Mouse (Mus musculus): ENCODE results near the gene Txndc15.

Txndc15 gene

GRCm38 (mm10) chr13:55715908-55716510 is 1.6 kb downstream of the Txndc15 start:
- POLR2A ChIA-PET: interaction anchor here in 2 of 4 experiments (0.9 to 3.1 kb wide), 4 partner anchors 11 to 23 kb away, joined by 3 to 14 read pairs (median 3); partner anchors contain the start of genes B230219D22Rik (in 1 of the 2) and Pcbd2 (in 1 of the 2)
- CTCF ChIA-PET: interaction anchor here in 1 of 4 experiments (0.6 kb wide), 1 partner anchor 30 kb away, joined by 7 read pairs; no protein-coding TSS in a partner anchor

DNA sequence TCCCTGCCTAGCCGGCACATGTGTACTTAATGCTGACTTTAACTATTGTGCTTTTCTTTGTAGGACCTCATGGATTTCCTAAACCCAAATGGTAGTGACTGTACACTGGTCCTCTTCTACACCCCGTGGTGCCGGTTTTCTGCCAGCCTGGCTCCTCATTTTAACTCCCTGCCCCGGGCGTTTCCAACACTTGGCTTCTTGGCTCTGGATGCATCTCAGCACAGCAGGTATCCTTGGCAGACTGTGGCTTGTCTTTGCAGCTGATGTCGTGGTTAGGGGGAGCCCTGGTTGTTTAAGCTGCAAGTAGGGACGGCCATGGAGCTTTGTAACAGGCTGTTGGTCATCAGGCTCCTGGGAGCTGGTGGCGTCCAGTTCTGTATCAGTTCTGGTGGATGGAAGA is 7.1 kb downstream of the Txndc15 start:
- POLR2A ChIA-PET: interaction anchor here in 1 of 4 experiments (1.2 to 1.7 kb wide), 2 partner anchors 16 to 29 kb away, joined by 3 to 4 read pairs; partner anchors contain the start of gene B230219D22Rik

GRCm38 (mm10) chr13:55721995-55722394 is 7.5 kb downstream of the Txndc15 start:
- ChIA-PET POLR2A (interaction anchor here in 2 of 4 experiments (1.2 to 1.7 kb wide), 3 partner anchors 17 to 100 kb away, joined by 3 to 4 read pairs (median 3); partner anchors contain the start of genes B230219D22Rik (in 1 of the 2) and Caml (in 1 of the 2)), CTCF (interaction anchor here in 1 of 4 experiments (0.5 kb wide), 1 partner anchor 37 kb away, joined by 5 read pairs; no protein-coding TSS in a partner anchor)

More for the DNA sequence above, 7.1 kb downstream of the Txndc15 start:
- CTCF ChIA-PET: interaction anchor here in 2 of 4 experiments (0.5 to 0.6 kb wide), 3 partner anchors 18 to 1667 kb away, joined by 3 to 5 read pairs (median 3); no protein-coding TSS in a partner anchor

GRCm38 (mm10) chr13:55726598-55727119 is 12.2 kb downstream of the Txndc15 start:
- POLR2A ChIA-PET: interaction anchor here (0.6 to 6.1 kb wide), 42 partner anchors 8 to 695 kb away, joined by 3 to 39 read pairs (median 4); partner anchors contain the start of genes B230219D22Rik (in 4 of the 4), Txndc15 (in 2 of the 4) and Caml (in 1 of the 4)
- CTCF ChIA-PET: interaction anchor here (0.5 to 2.8 kb wide), 29 partner anchors 9 to 1924 kb away, joined by 3 to 9 read pairs (median 4); partner anchors contain the start of genes Txndc15 (in 2 of the 4), B230219D22Rik (in 1 of the 4), B4galt7 (in 1 of the 4) and Caml (in 1 of the 4)

DNA sequence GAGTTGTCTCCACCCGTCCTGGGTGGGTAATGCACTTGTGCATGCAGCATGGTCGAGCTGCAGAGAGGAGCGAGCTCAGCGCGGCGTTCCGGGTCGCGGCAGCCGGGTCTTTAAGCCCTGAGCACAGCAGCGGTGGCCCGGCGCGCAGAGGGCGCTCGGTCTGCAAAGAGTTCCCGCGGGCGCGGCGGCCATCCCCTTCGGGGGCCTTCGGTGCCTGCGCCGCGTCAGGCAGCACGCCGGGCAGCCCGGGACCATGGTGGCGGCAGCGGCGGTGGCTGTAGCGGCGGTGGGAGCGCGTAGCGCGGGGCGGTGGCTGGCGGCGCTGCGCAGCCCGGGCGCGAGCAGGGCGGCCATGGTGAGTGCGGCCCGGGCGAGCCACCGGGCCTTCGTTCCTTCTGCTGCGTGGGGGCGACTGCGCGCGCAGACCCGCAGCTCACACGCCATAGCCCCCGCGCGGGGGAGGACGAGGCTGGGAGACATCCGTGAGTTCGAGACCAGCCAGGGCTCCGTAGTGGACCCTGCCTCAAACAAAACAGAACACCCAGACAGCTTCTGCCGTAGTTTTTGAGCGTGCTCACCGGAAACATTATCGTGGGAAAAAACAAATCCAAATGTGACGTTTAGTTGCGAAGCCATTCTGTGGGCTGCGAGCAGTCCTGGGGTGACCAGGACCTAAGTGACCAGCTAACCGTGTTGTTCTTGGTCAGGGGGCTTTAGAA is 12.8 kb downstream of the Txndc15 start, which contains the start of gene Pcbd2:
Gene Pcbd2, plus strand, starts transcription at position 249 of the 719 bp plus-strand sequence.
- POLR2A ChIA-PET: interaction anchor here (0.5 to 6.1 kb wide), 46 partner anchors 9 to 475 kb away, joined by 3 to 39 read pairs (median 4); partner anchors contain the start of genes B230219D22Rik (in 4 of the 4), Txndc15 (in 2 of the 4) and Caml (in 1 of the 4)
- CTCF ChIA-PET: interaction anchor here (0.5 to 2.8 kb wide), 35 partner anchors 9 to 1029 kb away, joined by 3 to 9 read pairs (median 4); partner anchors contain the start of genes Txndc15 (in 3 of the 4), B230219D22Rik (in 1 of the 4), B4galt7 (in 1 of the 4) and Caml (in 1 of the 4)

DNA sequence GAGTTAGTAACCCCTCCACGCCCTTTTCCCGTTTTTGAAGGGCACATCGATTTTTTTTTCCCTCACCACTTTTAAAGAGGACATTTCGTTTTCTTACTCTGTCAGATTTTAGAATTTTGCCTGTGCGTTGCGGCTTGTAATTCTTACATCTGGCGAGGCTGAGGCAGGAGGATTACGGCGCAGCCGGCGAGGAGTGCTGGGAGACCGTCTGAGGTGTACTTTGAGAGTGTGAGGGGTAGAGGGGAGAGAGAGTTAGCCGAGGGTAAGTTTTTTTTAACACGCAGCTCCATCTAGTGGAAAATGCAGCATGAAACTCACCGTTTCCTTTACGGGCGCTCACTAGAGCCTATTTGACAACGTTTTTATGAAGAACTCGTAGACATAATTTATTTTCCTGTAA is 13.4 kb downstream of the Txndc15 start:
- CTCF ChIA-PET: interaction anchor here in 3 of 4 experiments (0.5 to 2.8 kb wide), 19 partner anchors 8 to 310 kb away, joined by 3 to 9 read pairs (median 4); partner anchors contain the start of genes Txndc15 (in 3 of the 3) and B230219D22Rik (in 1 of the 3)
- POLR2A ChIA-PET: interaction anchor here in 3 of 4 experiments (0.5 to 6.1 kb wide), 25 partner anchors 9 to 475 kb away, joined by 3 to 39 read pairs (median 6); partner anchors contain the start of genes B230219D22Rik (in 3 of the 3) and Txndc15 (in 3 of the 3)

- ChIA-PET CTCF (interaction anchor here in 3 of 4 experiments (0.6 to 1.0 kb wide), 5 partner anchors 9 to 437 kb away, joined by 3 to 9 read pairs (median 7); no protein-coding TSS in a partner anchor), POLR2A (interaction anchor here (0.7 to 1.6 kb wide), 13 partner anchors 12 to 137 kb away, joined by 3 to 9 read pairs (median 4); partner anchors contain the start of gene B230219D22Rik (in 3 of the 4))
Observed at GRCm38 (mm10) chr13:55730716-55731115, 16.3 kb downstream of the Txndc15 start.

GRCm38 (mm10) chr13:55732121-55732520 is 17.7 kb downstream of the Txndc15 start:
- ChIA-PET CTCF (no interaction called here), POLR2A (interaction anchor here in 1 of 4 experiments (1.0 kb wide), 1 partner anchor 9 kb away, joined by 3 read pairs; no protein-coding TSS in a partner anchor)

GRCm38 (mm10) chr13:55733628-55734502 is 19.4 kb downstream of the Txndc15 start:
- POLR2A ChIA-PET: interaction anchor here in 3 of 4 experiments (0.6 to 2.1 kb wide), 16 partner anchors 9 to 450 kb away, joined by 3 to 7 read pairs (median 3); partner anchors contain the start of gene B230219D22Rik (in 1 of the 3)
- CTCF ChIA-PET: interaction anchor here (0.6 to 1.4 kb wide), 11 partner anchors 10 to 754 kb away, joined by 3 to 12 read pairs (median 4); no protein-coding TSS in a partner anchor

DNA sequence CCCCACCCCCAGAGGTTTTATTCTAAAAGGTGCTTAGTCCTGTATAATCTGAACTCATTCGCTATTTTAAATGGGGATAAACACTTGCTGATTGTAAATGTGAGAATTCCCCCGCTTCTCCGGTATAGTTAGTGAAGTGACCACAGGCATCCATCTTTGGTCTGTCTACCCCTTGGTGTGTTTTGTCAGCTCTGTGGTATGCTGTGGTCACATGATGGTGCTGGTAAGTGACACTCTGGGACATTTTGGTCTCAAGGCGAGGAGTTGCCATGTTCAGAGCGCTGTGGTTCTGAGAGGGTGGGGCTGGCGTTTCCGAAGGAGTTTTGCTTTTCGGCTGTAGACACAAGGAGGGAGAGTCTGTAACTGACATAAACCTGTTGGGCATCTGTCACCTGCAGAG is 23.4 kb downstream of the Txndc15 start:
- ChIA-PET CTCF (interaction anchor here in 3 of 4 experiments (0.6 to 2.1 kb wide), 6 partner anchors 10 to 1103 kb away, joined by 3 to 7 read pairs (median 4); partner anchors contain the start of gene Pcbd2 (in 1 of the 3)), POLR2A (interaction anchor here in 2 of 4 experiments (0.8 to 2.6 kb wide), 8 partner anchors 9 to 45 kb away, joined by 3 to 7 read pairs (median 4); partner anchors contain the start of genes Pcbd2 (in 2 of the 2), Txndc15 (in 2 of the 2) and B230219D22Rik (in 1 of the 2))

- ChIA-PET POLR2A (interaction anchor here (1.1 to 2.0 kb wide), 7 partner anchors 8 to 50 kb away, joined by 3 to 8 read pairs (median 4); partner anchors contain the start of gene B230219D22Rik (in 1 of the 4)), CTCF (no interaction called here)
Observed at GRCm38 (mm10) chr13:55742306-55742705, 27.9 kb downstream of the Txndc15 start.

DNA sequence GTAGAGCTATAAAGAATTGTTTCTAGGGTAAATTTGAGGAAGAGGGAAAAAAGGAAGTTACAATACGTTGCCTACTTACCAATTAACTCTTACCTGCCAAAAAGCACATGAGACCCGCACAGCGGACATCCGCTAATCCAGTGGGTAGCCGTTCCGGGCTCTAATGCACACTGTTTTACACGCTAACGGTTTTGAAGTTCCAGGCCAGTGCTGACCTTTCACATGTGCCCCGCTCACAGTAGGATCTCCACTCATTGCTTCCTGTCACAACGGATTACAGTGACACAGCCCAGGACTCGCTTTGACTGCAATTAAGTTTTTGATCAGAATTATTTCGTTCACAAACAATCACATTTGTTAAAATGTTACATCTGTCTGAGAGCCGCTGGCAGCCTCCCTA is 39.9 kb downstream of the Txndc15 start:
- ChIA-PET POLR2A (interaction anchor here in 3 of 4 experiments (0.7 to 2.4 kb wide), 7 partner anchors 11 to 1286 kb away, joined by 3 to 12 read pairs (median 3); partner anchors contain the start of gene B230219D22Rik (in 1 of the 3)), CTCF (interaction anchor here in 1 of 4 experiments (1.6 kb wide), 1 partner anchor 71 kb away, joined by 4 read pairs; no protein-coding TSS in a partner anchor)

DNA sequence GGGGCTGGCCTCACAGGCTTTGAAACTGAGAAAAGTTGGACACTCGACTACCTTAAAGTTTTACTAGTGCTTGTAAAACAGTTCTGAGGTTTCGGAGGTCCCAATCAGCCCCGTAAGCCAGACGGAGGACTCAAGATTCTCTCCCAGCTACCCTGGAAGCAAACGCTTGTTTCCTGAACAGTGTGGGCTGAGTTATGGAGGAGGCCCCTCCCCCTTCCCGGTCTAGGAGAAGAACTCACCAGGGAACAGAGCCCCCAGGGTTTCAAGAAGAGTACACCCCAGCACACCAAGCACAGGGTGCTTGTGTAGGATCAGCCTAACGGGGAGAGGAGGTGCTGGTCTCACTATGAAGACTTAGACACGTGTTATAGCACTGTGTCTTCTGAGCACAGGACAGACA is 42.3 kb downstream of the Txndc15 start:
- ChIA-PET CTCF (interaction anchor here in 2 of 4 experiments (0.8 to 2.1 kb wide), 7 partner anchors 18 to 207 kb away, joined by 3 to 7 read pairs (median 3); partner anchors contain the start of genes B230219D22Rik (in 1 of the 2) and Pcbd2 (in 1 of the 2)), POLR2A (interaction anchor here in 3 of 4 experiments (1.0 to 2.0 kb wide), 9 partner anchors 13 to 164 kb away, joined by 3 to 8 read pairs (median 4); partner anchors contain the start of genes B230219D22Rik (in 1 of the 3) and Txndc15 (in 1 of the 3))

- ChIA-PET CTCF (interaction anchor here (0.5 to 2.1 kb wide), 17 partner anchors 14 to 1307 kb away, joined by 3 to 9 read pairs (median 3); partner anchors contain the start of genes Pcbd2 (in 2 of the 4) and B230219D22Rik (in 1 of the 4)), POLR2A (interaction anchor here (0.6 to 2.0 kb wide), 15 partner anchors 14 to 165 kb away, joined by 3 to 8 read pairs (median 3); partner anchors contain the start of genes B230219D22Rik (in 2 of the 4), Pcbd2 (in 1 of the 4) and Txndc15 (in 1 of the 4))
Observed at GRCm38 (mm10) chr13:55757645-55758044, 43.2 kb downstream of the Txndc15 start.

GRCm38 (mm10) chr13:55760576-55760975 is 46.1 kb downstream of the Txndc15 start:
- ChIA-PET POLR2A (interaction anchor here in 2 of 4 experiments (0.6 to 1.6 kb wide), 3 partner anchors 19 to 188 kb away, joined by 3 to 4 read pairs (median 3); no protein-coding TSS in a partner anchor), CTCF (interaction anchor here in 3 of 4 experiments (0.6 to 1.2 kb wide), 3 partner anchors 124 to 472 kb away, joined by 3 read pairs; no protein-coding TSS in a partner anchor)

Data from embryonic stem cell, embryonic (primary cell).